Mouse (Mus musculus) forebrain, postnatal 0 days (tissue): Measurements from ENCODE around the gene Rnf130. TPM values are rescaled to one million over a fixed set of nuclear protein-coding genes. Genes with fewer than 3 reads are reported as not detected.

Source experiments
- ATAC-seq: fragments of 200-750 bp; cut with Nextera tagmentation; 2 replicates; pipeline ENCODE4 v1.8.0; 2017; ENCODE audit warnings: mild to moderate bottlenecking, moderate library complexity
- DNase-seq: peaks from one replicate; pipeline ENCODE4 v3.0.0-alpha.2; 2015
- H3K27ac ChIP-seq: fragments of 300-500 bp; sonication (generic); 2 replicates; pipeline ENCODE4 v1.5.1; 2014; ENCODE audit warnings: low read depth, mild to moderate bottlenecking, antibody characterized with exemption, low read length, moderate library complexity, mixed read lengths
- H3K27me3 ChIP-seq: fragments of 300-500 bp; sonication (generic); 2 replicates; pipeline ENCODE4 v1.6.1; 2014; ENCODE audit warnings: mild to moderate bottlenecking, low read length, mixed read lengths; ENCODE audit not compliant: insufficient read depth
- H3K36me3 ChIP-seq: fragments of 300-500 bp; sonication (generic); 2 replicates; pipeline ENCODE4 v1.6.1; 2014; ENCODE audit warnings: mild to moderate bottlenecking, moderate library complexity; ENCODE audit not compliant: insufficient read depth
- H3K4me1 ChIP-seq: fragments of 300-500 bp; sonication (generic); 2 replicates; pipeline ENCODE4 v1.6.1; 2014; ENCODE audit warnings: antibody characterized with exemption; ENCODE audit not compliant: insufficient read depth
- H3K4me2 ChIP-seq: fragments of 300-500 bp; sonication (generic); 2 replicates; pipeline ENCODE4 v1.6.1; 2014; ENCODE audit warnings: low read depth, mild to moderate bottlenecking, moderate library complexity
- H3K4me3 ChIP-seq: fragments of 300-500 bp; sonication (generic); 2 replicates; pipeline ENCODE4 v1.5.1; 2014; ENCODE audit warnings: low read depth, low read length, mixed read lengths
- H3K9ac ChIP-seq: fragments of 300-500 bp; sonication (generic); 2 replicates; pipeline ENCODE4 v1.6.1; 2014; ENCODE audit warnings: mild to moderate bottlenecking
- H3K9me3 ChIP-seq: fragments of 300-500 bp; sonication (generic); 2 replicates; pipeline ENCODE4 v1.6.1; 2016; ENCODE audit warnings: low read length
- CTCF ChIP-seq: sonication (generic); IDR thresholded peaks from 2 replicates; pipeline ENCODE4 v1.5.1; 2016; ENCODE audit warnings: antibody characterized with exemption, control low read depth, low read depth
- WGBS: fragments of 180-500 bp; shearing (Covaris S2); extraction: QIAGEN DNeasy Blood & Tissue Kit; methylation state at CpG from one replicate; pipeline ENCODE4 v1.1.7; 2014; 5-methylcytosine and 5-hydroxymethylcytosine counted together
- polyA plus RNA-seq: library from polyadenylated mRNA; unstranded; fragments of >200 nt; fragmentation: Nextera tagmentation; extraction: Ambion mirVana; gene quantifications from 2 replicates; pipeline ENCODE4 v1.2.1, GENCODE M21; 2015
- total RNA-seq: library from RNA; depleted of rRNA; stranded (reverse); fragments of >200 nt; gene quantifications from 2 replicates; pipeline ENCODE4 v1.2.3, GENCODE M21; 2014

Gene Rnf130
- total and polyA plus RNA-seq, 2 experiments from 2014 or later = 61.1 to 116 TPM

- H3K9ac ChIP-seq = no peak overlapping the region
- no peaks in the 10 kb centered on the region for H3K27me3 ChIP-seq
- H3K36me3 ChIP-seq = peaks cover 15% of the 10 kb centered on the region
- H3K4me1 ChIP-seq = no peaks in the 10 kb centered on the region
- ATAC-seq (no peak), DNase-seq (no peak)
- H3K4me3 ChIP-seq = no peak overlapping the region
- TF ChIP-seq CTCF = no peak
- 80% methylated on average over 8 of the region's 8 CpGs for WGBS
- no peak overlapping the region for H3K27ac ChIP-seq
- H3K9me3 ChIP-seq = no peaks in the 10 kb centered on the region
- no peak overlapping the region for H3K4me2 ChIP-seq
Measured at GRCm38 (mm10) chr11:50108823-50109244, 83.7 kb downstream of the Rnf130 start.

- peak; percentile 38; the same call in 1 of the 2 replicates for ATAC-seq
- peak; percentile 74 for TF ChIP-seq CTCF
- DNase-seq = peak; percentile 65
- Histone ChIP-seq H3K4me3 (no peak overlapping the region), H3K4me1 (0 out of 2 replicates have a peak, but pooled peaks cover 2% of the 10 kb centered on the region), H3K27me3 (no peaks in the 10 kb centered on the region), H3K9ac (no peak overlapping the region), H3K4me2 (no peak overlapping the region), H3K27ac (no peak overlapping the region), H3K36me3 (peaks cover 10% of the 10 kb centered on the region), H3K9me3 (no peaks in the 10 kb centered on the region)
- whole genome bisulfite sequencing = 18% methylated on average over 5 of the region's 5 CpGs
Measured at GRCm38 (mm10) chr11:50114329-50114728, 89.2 kb downstream of the Rnf130 start.

GRCm38 (mm10) chr11:50122631-50123081 lies 97.5 kb downstream of the Rnf130 start:
- no peaks in the 10 kb centered on the region for H3K9me3 ChIP-seq
- peak; percentile 30 for DNase-seq

GRCm38 (mm10) chr11:50127781-50128180 lies 102.6 kb downstream of the Rnf130 start:
- H3K4me2 ChIP-seq = peak overlapping the region; percentile 30
- no peaks in the 10 kb centered on the region for H3K27me3 ChIP-seq
- no peaks in the 10 kb centered on the region for H3K9me3 ChIP-seq
- 0 out of 2 replicates have a peak, but pooled peaks cover 2% of the 10 kb centered on the region for H3K4me1 ChIP-seq
- TF ChIP-seq CTCF = no peak
- no peak overlapping the region for H3K27ac ChIP-seq
- no peak overlapping the region for H3K4me3 ChIP-seq
- H3K9ac ChIP-seq = no peak overlapping the region
- ATAC-seq = no peak
- WGBS = 6% methylated on average over 10 of the region's 10 CpGs
- no peak for DNase-seq
- H3K36me3 ChIP-seq = no peaks in the 10 kb centered on the region

More at GRCm38 (mm10) chr11:50122631-50123081, 97.5 kb downstream of the Rnf130 start:
- no peak overlapping the region for H3K9ac ChIP-seq
- TF ChIP-seq CTCF = no peak
- no peaks in the 10 kb centered on the region for H3K27me3 ChIP-seq
- H3K4me3 ChIP-seq = no peak overlapping the region
- H3K4me1 ChIP-seq = no peaks in the 10 kb centered on the region
- peaks cover 30% of the 10 kb centered on the region for H3K36me3 ChIP-seq
- WGBS = 80% methylated on average over 8 of the region's 8 CpGs
- H3K27ac ChIP-seq = no peak overlapping the region
- H3K4me2 ChIP-seq = no peak overlapping the region
- 0 out of 2 replicates have a peak, but pooled peaks have one; percentile 43 for ATAC-seq

GRCm38 (mm10) chr11:50130811-50131766 lies 105.9 kb downstream of the Rnf130 start, which contains the start of gene Tbc1d9b:
Gene Tbc1d9b (plus strand): TSS chr11:50131396.
- TF ChIP-seq CTCF = peak; percentile 89
- H3K27me3 ChIP-seq = no peaks in the 10 kb centered on the region
- WGBS = under 1% methylated on average over 77 of the region's 77 CpGs
- H3K27ac ChIP-seq = peak within 1 kb of the TSS; percentile 83
- peak within 1 kb of the TSS; percentile 96 for H3K9ac ChIP-seq
- ATAC-seq (peak; percentile 95), DNase-seq (peak; percentile 95)
- 0 out of 2 replicates have a peak, but pooled peaks cover 2% of the 10 kb centered on the region for H3K4me1 ChIP-seq
- peak within 1 kb of the TSS; percentile 68 for H3K4me3 ChIP-seq
- peaks cover 5% of the 10 kb centered on the region for H3K36me3 ChIP-seq
- H3K4me2 ChIP-seq = peak within 1 kb of the TSS; percentile 89
- H3K9me3 ChIP-seq = no peaks in the 10 kb centered on the region

- Histone ChIP-seq H3K9me3 (no peaks in the 10 kb centered on the region), H3K4me2 (peak overlapping the region; percentile 89), H3K4me1 (0 out of 2 replicates have a peak, but pooled peaks cover 2% of the 10 kb centered on the region), H3K27me3 (no peaks in the 10 kb centered on the region), H3K36me3 (peaks cover 12% of the 10 kb centered on the region), H3K4me3 (peak overlapping the region; percentile 68), H3K9ac (peak overlapping the region; percentile 96), H3K27ac (peak overlapping the region; percentile 83; the same call in 1 of the 2 replicates)
- ATAC-seq (no peak), DNase-seq (peak; percentile 43)
- 8% methylated on average over 10 of the region's 10 CpGs for WGBS
- no peak for TF ChIP-seq CTCF
Measured at GRCm38 (mm10) chr11:50131801-50132201, 106.7 kb downstream of the Rnf130 start.

GRCm38 (mm10) chr11:50132265-50132664 lies 107.1 kb downstream of the Rnf130 start:
- 77% methylated on average over 6 of the region's 6 CpGs for WGBS
- H3K27ac ChIP-seq = no peak overlapping the region
- peak overlapping the region; percentile 96 for H3K9ac ChIP-seq
- DNase-seq (no peak), ATAC-seq (no peak)
- peaks cover 17% of the 10 kb centered on the region for H3K36me3 ChIP-seq
- TF ChIP-seq CTCF = no peak
- H3K4me2 ChIP-seq = peak overlapping the region; percentile 89
- 0 out of 2 replicates have a peak, but pooled peaks cover 2% of the 10 kb centered on the region for H3K4me1 ChIP-seq
- H3K9me3 ChIP-seq = no peaks in the 10 kb centered on the region
- H3K27me3 ChIP-seq = no peaks in the 10 kb centered on the region
- peak overlapping the region; percentile 68; the same call in 1 of the 2 replicates for H3K4me3 ChIP-seq
